Mouse (Mus musculus) cortical plate, adult 2 months (tissue): ENCODE measurements at regions not wholly inside any gene's neighbourhood (a gene's known extent, or its start where the extent isn't known, plus 50 kb on each side); places are given as distances from the start of the nearest gene placed in this dataset.
"Not testable (repeated sequence)": the region's sequence is repeated elsewhere in the genome, so short reads cannot be mapped to it uniquely, and the experiment has no call there.

Experiments used
- CTCF ChIP-seq: fragments of 200-500 bp; IDR thresholded peaks from 2 replicates; pipeline ENCODE4 v1.5.1; 2011; ENCODE audit warnings: mild to moderate bottlenecking, control low read depth, low read length; ENCODE audit not compliant: insufficient read depth; ENCODE audit errors: extremely low read depth
- POLR2A ChIP-seq: fragments of 200-500 bp; IDR thresholded peaks from 2 replicates; pipeline ENCODE4 v1.6.1; 2011; ENCODE audit warnings: mild to moderate bottlenecking, low read length, control low read depth; ENCODE audit not compliant: insufficient read depth; ENCODE audit errors: extremely low read depth

DNA sequence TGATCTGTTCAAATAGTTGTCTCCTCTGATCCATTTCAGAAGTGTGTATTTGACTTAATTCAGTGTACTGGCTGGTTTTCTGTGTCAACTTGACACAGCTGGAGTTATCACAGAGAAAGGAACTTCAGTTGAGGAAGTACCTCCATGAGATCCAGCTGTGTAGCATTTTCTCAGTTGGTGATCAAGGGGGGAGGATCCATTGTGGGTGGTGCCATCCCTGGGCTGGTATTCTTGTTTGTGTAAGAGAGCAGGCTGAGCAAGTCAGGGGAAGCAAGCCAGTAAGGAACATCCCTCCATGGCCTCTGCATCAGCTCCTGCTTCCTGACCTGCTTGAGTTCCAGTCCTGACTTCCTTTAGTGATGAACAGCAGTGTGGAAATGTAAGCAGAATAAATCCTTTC lies 138.3 kb upstream of the Tmem28 start:
- TF ChIP-seq CTCF, POLR2A: not testable (repeated sequence)
